Mouse (Mus musculus) gastrocnemius, postnatal 10 days (tissue): ENCODE data around the gene Mgrn1. TPM values are rescaled to one million over a fixed set of nuclear protein-coding genes. Genes with fewer than 3 reads are reported as not detected.

ENCODE experiments used
- DNase-seq: peaks from one replicate; pipeline ENCODE4 v3.0.0; 2021; ENCODE audit warnings: mixed read lengths
- total RNA-seq, 2 experiments: library from RNA; stranded (reverse); gene quantifications; 2 replicates each; pipeline ENCODE4 v1.2.3; 2021

The Mgrn1 gene
- total RNA-seq, 2 experiments from 2014 or later: 62.2 to 68.4 TPM

DNA sequence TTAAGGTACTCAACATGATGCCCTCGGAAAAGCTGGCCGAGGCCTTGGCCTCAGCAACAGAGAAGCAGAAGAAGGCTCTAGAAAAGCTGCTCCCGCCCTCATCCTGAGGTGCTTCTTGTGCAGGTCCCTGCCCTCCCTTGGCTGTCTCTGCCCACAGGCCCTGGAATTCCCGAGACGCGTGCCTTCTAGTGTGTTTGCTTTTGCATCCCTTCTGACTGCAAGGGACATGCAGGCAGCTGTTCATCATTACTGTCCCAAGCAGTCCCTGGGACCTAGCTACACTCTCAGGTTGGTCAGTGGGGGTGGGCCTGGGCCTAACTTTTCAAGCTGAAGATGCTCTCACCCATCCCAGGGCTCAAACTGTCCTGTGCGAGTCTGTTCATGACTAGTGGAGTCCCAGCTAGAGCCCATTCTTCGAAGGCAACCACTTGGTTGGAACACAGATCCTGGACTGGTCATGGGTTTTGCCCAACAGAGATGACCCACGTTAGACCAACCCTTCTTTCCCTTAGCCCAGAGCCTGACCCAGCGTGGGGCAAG, 54.3 kb downstream of the Mgrn1 start:
- DNase-seq: no peak

DNA sequence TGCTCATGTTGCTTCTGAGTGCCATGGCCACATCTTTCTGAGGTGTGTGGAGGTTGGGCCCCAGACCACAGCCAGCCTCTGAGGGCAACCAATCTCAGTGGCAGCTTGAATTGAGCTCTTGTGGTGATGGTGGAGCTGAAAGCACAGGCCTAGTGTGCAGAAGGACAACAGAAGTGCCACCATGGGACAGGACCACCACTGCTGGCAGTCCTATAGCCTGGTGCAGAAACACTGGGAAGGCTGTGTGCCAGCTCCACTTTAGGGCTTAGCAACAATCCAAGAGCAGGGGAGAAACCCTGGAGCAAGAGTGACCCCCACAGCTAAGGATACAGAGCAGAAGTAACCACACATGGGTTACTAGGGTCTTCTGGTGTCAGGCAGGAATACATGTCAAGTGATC, 55.0 kb downstream of the Mgrn1 start:
- DNase-seq: no peak

DNA sequence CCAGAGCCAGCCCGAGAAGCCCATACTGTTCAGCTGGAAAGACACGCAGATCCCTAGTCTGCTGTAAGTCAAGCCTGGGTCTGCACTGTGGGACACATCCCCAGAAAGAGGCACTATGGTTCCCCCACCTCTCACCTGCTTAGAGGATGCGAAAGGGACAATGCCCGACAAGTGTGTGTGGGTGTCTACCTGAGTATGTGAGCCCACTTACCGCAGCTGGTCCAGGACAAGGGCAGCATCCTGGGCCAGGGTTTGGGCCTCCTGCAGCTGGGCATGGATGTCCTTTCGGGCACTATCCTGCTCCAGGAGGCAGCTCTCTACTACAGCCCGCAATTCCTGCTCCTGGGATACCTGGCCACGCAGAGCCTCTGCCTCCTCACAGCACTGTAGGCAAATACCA, 56.8 kb downstream of the Mgrn1 start:
- no peak for DNase-seq

GRCm38 (mm10) chr16:4943431-4943830, 57.4 kb downstream of the Mgrn1 start:
- DNase-seq: no peak

- DNase-seq: no peak
Observed at GRCm38 (mm10) chr16:4945415-4945814, 59.4 kb downstream of the Mgrn1 start.

DNA sequence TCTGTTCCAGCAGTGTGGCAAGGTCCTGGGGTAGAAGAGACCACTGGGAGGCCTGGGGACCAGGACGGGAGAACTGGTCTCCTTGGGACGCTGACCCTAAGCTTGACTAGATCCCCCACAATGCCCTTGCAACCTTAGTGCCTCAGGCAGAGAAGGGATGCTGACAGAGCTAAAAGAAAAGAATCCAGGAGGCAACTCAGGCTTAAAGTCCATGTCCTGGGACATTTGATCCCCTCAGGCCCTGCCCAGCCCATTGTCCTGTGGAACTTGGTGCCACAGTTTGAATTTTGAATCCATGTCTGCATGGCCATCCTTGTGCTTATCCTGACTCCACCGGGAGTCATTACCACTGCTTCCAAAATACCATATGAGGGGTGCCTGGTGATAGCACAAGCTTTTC, 60.1 kb downstream of the Mgrn1 start:
- no peak for DNase-seq

DNA sequence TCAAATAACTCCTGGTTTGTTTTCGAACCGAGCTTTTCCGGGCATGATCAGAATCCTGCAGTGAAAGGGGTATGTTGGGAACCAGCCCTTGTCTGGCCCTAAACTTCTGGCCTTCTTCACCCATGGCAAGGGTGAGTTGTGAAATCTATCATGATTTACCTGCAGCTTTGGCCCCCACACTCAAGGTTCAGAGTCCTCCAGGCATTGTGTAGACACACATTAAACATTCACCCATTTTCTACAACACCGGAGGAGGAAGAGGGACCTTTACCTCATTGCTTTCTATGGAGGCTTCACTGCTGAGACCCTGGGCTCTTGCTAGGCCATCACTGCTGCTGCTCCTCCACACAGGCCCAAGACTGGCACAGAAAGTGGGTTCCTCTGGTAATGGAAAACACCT, 61.3 kb downstream of the Mgrn1 start:
- DNase-seq: no peak

DNA sequence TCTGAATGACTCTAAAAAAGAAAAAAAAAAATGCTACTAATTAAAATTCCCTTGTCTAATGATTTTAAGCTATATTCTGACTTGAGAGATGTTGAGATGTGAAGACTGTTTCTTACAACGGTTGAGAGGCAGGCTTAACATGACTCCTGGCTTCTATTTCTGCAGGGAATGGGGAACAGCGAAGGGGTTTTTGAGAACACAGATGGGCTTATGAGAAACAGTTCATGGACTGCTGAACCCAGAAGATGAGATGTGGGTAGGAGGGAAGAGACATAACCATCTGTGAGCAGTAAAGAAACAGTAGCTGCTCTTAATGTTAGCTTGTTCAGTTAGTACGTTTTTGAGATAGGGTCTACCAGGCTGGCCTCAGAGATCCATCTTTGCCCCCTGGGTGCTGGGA, 70.6 kb downstream of the Mgrn1 start:
- no peak for DNase-seq

GRCm38 (mm10) chr16:4957446-4957845, 71.4 kb downstream of the Mgrn1 start:
- DNase-seq: no peak

- no peak for DNase-seq
Observed at GRCm38 (mm10) chr16:4960260-4960659, 74.2 kb downstream of the Mgrn1 start.

- DNase-seq: no peak
Observed at GRCm38 (mm10) chr16:4963346-4963745, 77.3 kb downstream of the Mgrn1 start.

DNA sequence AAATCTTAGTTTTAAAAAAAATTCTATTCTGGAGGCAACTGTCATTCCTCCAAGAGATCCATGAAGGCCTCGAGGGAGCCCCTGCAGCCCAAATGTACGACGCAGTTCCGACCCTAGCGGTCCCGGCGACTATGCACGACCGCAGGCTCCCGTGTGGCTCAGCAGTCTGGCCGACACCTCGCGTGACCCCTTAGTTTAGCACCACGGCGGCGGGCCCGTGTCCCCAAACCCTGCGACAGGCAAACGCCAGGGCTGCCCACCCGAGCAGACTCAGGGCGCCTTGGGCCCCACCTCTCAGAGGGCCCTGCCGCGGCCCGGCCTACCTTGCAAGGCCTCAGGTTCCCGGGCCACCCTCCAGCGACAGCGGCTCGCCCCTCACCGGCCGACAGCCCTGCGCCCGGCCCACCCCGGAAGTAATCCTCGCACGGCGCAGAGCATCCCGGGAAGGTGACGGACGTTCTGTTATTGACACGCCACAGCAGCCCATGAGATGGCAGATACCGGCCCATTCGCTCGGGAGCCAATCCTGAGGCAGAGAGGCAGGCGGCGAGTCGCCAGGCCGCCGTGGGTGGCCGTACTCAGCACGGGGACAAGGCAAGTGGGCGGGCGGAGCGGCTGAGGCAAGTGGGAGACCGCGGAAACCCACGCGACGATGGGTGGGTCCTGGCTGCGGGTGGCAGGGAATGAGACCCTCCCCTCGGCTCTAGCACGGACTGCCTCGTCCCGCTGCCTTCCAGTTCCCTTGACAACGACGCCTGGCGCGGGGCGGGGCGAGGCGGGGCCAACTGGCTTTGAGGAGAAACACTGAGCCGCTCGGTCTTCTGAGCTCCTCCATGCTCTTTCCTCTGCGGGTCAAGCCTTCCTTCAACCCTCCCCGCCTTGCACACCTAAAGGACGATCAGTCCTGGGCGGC, 78.0 kb downstream of the Mgrn1 start, which contains the start of gene Anks3:
TSS of gene Anks3 (minus strand) at position 409 of the 913 bp plus-strand sequence.
- DNase-seq: peak; percentile 94

- DNase-seq: no peak
Observed at GRCm38 (mm10) chr16:4964731-4965391, 78.8 kb downstream of the Mgrn1 start.

DNA sequence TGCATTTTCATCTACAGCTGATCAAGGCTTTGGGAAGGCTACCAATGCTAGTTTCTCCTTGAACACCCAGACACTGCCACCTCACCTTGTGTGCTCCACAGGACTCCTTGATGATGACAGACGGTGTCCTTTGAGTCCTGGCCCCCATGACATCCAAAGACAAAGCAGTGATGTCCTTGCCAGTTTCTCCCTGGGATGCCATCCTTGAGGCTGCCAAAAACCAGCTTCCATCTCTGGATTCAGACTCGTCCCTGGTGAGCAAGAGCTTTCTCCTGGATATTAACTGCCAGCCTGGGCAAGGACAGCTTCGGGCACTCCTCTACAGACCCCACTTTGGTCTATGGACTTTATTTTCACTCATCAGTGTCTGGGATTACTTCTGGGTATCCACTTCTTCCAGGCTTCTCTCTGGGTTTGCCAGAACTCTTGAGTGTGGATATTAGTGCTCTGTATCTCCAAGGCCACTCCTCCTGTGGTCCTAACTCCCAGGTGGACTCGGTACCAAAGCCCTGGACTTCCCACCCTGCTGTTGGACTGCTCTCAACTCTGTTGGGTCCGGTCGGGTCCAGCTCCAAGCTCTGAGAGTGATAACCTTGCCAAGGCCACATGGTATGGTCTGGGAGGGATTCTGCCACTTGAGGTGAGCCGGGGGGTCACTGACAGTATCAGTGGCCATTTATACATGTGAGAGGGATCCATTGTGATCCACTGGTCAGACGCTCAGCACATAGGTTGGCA, 79.5 kb downstream of the Mgrn1 start:
- no peak for DNase-seq

GRCm38 (mm10) chr16:4968426-4968825, 82.4 kb downstream of the Mgrn1 start:
- no peak for DNase-seq

DNA sequence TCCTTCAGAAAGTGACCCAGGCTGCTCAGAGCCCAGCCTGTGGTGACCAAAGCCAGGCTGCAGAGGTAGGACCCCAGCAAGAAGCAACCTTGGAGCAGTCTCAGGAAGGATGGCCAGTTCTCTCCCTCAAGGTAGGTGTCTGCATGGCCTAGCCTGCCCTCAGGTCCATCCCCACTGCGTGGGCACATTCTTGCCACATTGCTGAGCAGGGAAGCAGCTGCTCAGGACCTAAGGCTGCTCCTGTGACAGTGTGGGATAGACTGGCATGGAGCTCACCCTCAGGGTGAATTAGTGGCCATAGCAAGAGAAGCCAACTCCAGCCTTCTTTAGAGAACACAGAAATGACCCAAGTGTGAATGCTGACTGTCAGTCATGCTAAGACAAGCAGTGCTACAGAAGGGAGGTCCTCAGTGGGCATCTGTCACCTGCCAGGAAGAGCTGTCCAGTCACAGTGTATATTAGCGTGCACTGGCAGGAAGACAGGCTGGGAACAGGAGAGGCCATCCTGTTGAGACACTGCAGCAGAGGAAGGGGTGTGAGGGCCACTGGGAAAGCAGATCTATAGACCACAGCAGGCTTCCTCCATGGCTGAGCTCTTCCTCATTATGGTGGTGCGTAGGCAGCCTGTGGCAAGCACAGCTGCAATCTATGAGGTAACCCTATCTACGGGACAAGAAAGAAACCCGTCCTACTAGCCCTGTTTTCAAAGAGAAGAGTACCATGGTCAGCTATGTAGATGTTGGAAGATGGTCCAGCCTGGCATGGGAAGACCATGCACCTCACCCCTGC, 83.2 kb downstream of the Mgrn1 start:
- no peak for DNase-seq

DNA sequence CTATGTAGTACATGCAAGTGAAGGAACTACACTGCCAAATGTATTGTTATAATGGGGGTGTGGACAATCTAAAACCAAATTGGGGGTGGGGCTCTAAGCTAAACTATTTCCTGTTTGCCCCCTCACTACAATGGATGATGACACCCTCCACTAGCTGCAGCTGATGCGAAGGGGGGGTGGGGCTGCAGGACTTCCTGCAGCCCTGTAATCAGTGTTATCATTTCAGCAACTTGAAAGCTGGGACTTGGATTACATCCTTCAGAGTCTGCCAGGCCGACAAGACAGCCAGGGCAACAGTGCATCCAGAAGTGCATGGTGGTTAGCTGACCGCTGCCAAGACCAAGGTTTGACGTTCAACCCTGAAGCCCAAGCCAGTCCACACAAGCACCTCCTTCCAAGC, 85.6 kb downstream of the Mgrn1 start:
- DNase-seq: no peak

GRCm38 (mm10) chr16:4974521-4974920, 88.5 kb downstream of the Mgrn1 start:
- DNase-seq: no peak

- no peak for DNase-seq
Observed at GRCm38 (mm10) chr16:4976180-4976579, 90.1 kb downstream of the Mgrn1 start.

DNA sequence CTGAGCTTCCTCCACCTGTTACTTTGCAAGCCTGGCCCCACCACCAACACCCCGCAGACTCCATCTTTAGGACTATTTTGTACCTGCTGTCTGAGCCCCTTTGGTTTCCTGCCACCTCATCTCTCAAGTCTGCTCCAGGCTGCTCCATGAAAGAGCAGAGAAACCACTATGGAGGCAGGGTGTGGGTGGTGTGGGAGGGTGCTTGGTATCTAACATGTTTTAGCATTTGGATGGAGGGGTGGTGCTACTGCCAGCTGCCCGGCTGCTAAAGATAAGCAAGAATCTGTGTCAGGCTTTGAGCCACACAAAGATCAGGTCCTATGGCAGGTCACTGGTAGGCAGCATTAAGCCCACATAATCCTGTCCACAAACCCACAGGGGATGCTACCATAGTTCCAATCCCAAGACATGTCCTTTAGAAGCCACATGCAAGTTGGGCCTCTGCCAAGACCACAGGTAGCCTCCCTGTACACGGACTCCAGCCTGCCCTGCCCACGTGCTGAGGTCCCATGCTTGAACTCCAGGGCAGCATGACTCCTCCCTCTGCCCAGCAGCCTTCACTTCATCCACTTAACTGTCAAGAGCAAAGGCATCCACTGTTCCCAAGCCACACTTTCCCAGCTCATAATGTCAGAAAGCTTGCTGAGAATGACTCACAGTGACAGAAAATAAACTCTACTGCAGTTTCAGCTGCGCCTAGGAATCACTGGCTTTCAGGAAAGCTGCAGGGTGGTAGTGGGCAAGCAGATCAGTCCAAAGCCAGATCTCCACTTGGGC, 92.4 kb downstream of the Mgrn1 start:
- DNase-seq: no peak
